Mouse (Mus musculus): ENCODE data around the gene Kcnj1. TPM values are rescaled to one million over a fixed set of nuclear protein-coding genes. Genes with fewer than 3 reads are reported as not detected.

The Kcnj1 gene
- polyA plus RNA-seq, 1 experiment, result 0.32 TPM

GRCm38 (mm10) chr9:32443817-32444216 lies 71.5 kb downstream of the Kcnj1 start:
- Histone ChIP-seq H3K27me3 (ENCODE audit: control insufficient read depth, insufficient read depth, low read length) (no peaks in the 10 kb centered on the region), H3K4me1 (ENCODE audit: control insufficient read depth, insufficient read depth, insufficient read length) (no peaks in the 10 kb centered on the region), H3K27ac (ENCODE audit: insufficient read depth, low read length) (no peak overlapping the region), H3K4me3 (ENCODE audit: extremely low read depth, insufficient read depth, insufficient read length) (no peak overlapping the region), H3K36me3 (ENCODE audit: control insufficient read depth, insufficient read depth, low read length) (peaks cover 34% of the 10 kb centered on the region)
- WGBS, result 64% methylated on average over 6 of the region's 6 CpGs
- no peak for DNase-seq (ENCODE audit: low read depth in 1 of 2, low spot score in 2 of 2)
- TF ChIP-seq CTCF (IDR thresholded peaks at IDR 0.05; ENCODE audit: extremely low read depth, insufficient read depth, insufficient read length, insufficient replicate concordance) (no peak), POLR2A (IDR thresholded peaks at IDR 0.05; ENCODE audit: low read depth, low read length) (no peak)

- H3K4me3 ChIP-seq (ENCODE audit: extremely low read depth, insufficient read depth, insufficient read length), result no peak overlapping the region
- no peaks in the 10 kb centered on the region for H3K27me3 ChIP-seq (ENCODE audit: control insufficient read depth, insufficient read depth, low read length)
- no peak overlapping the region for H3K27ac ChIP-seq (ENCODE audit: insufficient read depth, low read length)
- peaks cover 33% of the 10 kb centered on the region for H3K36me3 ChIP-seq (ENCODE audit: control insufficient read depth, insufficient read depth, low read length)
- H3K4me1 ChIP-seq (ENCODE audit: control insufficient read depth, insufficient read depth, insufficient read length), result no peaks in the 10 kb centered on the region
- TF ChIP-seq CTCF (IDR thresholded peaks at IDR 0.05; ENCODE audit: extremely low read depth, insufficient read depth, insufficient read length, insufficient replicate concordance), result no peak
- TF ChIP-seq POLR2A (IDR thresholded peaks at IDR 0.05; ENCODE audit: low read depth, low read length), result no peak
- 88% methylated on average over 6 of the region's 6 CpGs for WGBS
- DNase-seq (ENCODE audit: low read depth in 1 of 2, low spot score in 2 of 2), result no peak
These were observed 72.3 kb downstream of the Kcnj1 start for GRCm38 (mm10) chr9:32444453-32445201.

DNA sequence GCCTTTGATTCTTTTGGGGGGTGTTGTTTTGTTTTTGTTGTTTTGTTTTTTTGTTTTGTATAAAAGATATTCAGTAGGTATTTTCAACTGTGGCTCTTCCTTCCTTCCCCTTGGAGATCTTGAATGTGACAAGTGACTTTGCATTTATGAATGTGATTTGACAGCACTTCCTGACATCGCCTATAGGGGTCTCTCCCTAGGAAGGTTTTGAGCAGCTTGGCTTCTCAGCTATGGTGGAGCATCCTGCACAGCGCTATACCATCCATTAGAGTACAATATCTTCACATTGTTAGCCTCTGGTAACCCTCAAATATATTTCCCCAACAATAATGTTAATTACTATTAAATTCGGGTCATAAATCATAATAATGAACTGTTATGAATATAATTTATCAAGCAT lies 73.5 kb downstream of the Kcnj1 start:
- no peaks in the 10 kb centered on the region for H3K27me3 ChIP-seq (ENCODE audit: control insufficient read depth, insufficient read depth, low read length)
- peaks cover 32% of the 10 kb centered on the region for H3K36me3 ChIP-seq (ENCODE audit: control insufficient read depth, insufficient read depth, low read length)
- H3K27ac ChIP-seq (ENCODE audit: insufficient read depth, low read length), result no peak overlapping the region
- no peaks in the 10 kb centered on the region for H3K4me1 ChIP-seq (ENCODE audit: control insufficient read depth, insufficient read depth, insufficient read length)
- TF ChIP-seq POLR2A (IDR thresholded peaks at IDR 0.05; ENCODE audit: low read depth, low read length) (no peak), CTCF (IDR thresholded peaks at IDR 0.05; ENCODE audit: extremely low read depth, insufficient read depth, insufficient read length, insufficient replicate concordance) (peak; percentile 46; the same call in 1 of the 2 replicates)
- H3K4me3 ChIP-seq (ENCODE audit: extremely low read depth, insufficient read depth, insufficient read length), result no peak overlapping the region
- peak; percentile 28 to 57 for DNase-seq (ENCODE audit: low read depth in 1 of 2, low spot score in 2 of 2)
- 53% methylated on average over 3 of the region's 3 CpGs for WGBS

DNA sequence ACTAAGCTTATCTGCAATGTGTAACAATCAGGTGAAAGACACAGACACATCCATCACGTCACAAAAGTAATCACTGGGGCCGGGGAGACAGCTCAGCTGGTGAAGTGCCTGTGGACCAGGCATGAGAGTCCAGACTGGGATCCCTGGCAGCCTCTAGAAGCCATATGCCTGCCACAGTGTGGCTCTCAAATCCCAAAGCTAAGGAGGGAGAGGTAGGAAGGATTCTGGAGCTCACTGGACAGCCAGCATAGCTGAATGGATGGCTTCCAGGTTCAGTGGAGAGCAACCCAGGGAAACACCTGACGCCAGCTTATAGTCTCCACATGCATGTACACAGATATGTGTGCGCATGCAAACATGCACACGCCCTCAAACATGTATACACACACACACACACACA lies 76.5 kb downstream of the Kcnj1 start:
- no peak overlapping the region for H3K27ac ChIP-seq (ENCODE audit: insufficient read depth, low read length)
- H3K36me3 ChIP-seq (ENCODE audit: control insufficient read depth, insufficient read depth, low read length), result peaks cover 26% of the 10 kb centered on the region
- H3K4me3 ChIP-seq (ENCODE audit: extremely low read depth, insufficient read depth, insufficient read length), result no peak overlapping the region
- WGBS, result 92% methylated on average over 5 of the region's 5 CpGs
- no peak for DNase-seq (ENCODE audit: low read depth in 1 of 2, low spot score in 2 of 2)
- TF ChIP-seq CTCF (IDR thresholded peaks at IDR 0.05; ENCODE audit: extremely low read depth, insufficient read depth, insufficient read length, insufficient replicate concordance), result no peak
- no peak for TF ChIP-seq POLR2A (IDR thresholded peaks at IDR 0.05; ENCODE audit: low read depth, low read length)
- H3K27me3 ChIP-seq (ENCODE audit: control insufficient read depth, insufficient read depth, low read length), result no peaks in the 10 kb centered on the region
- H3K4me1 ChIP-seq (ENCODE audit: control insufficient read depth, insufficient read depth, insufficient read length), result no peaks in the 10 kb centered on the region

Other genes with a start within 250 kb of the Kcnj1 start
- gene Kcnj5, start 28.1 kb upstream of the Kcnj1 start, polyA plus RNA-seq (2012; rRNA removed), result 0.85 and 0.97 TPM in 2 replicates
- gene Fli1, start 170.4 kb downstream of the Kcnj1 start, polyA plus RNA-seq (2012; rRNA removed), result 24.4 and 31.3 TPM in 2 replicates